Mouse (Mus musculus) hindbrain, embryonic 11.5 days (tissue): ENCODE data around the gene Wfdc1. TPM values are rescaled to one million over a fixed set of nuclear protein-coding genes. Genes with fewer than 3 reads are reported as not detected.

Experiments
- ATAC-seq: fragments of 200-750 bp; cut with Nextera tagmentation; 2 replicates; pipeline ENCODE4 v1.8.0; 2017; ENCODE audit warnings: mild to moderate bottlenecking, moderate TSS enrichment, moderate library complexity; ENCODE audit not compliant: low FRiP score
- DNase-seq: peaks from one replicate; pipeline ENCODE4 v3.0.0-alpha.2; 2015; ENCODE audit warnings: low spot score
- H3K27ac ChIP-seq: fragments of 300-500 bp; sonication (generic); 2 replicates; pipeline ENCODE4 v1.5.1; 2014; ENCODE audit warnings: mild to moderate bottlenecking, low read depth, low read length
- H3K27me3 ChIP-seq: fragments of 300-500 bp; sonication (generic); 2 replicates; pipeline ENCODE4 v1.6.1; 2014; ENCODE audit warnings: mild to moderate bottlenecking, low read length, moderate library complexity, mixed read lengths; ENCODE audit not compliant: control insufficient read depth, insufficient read depth
- H3K36me3 ChIP-seq: fragments of 300-500 bp; sonication (generic); 2 replicates; pipeline ENCODE4 v1.6.1; 2014; ENCODE audit warnings: mild to moderate bottlenecking, low read length, moderate library complexity, mixed read lengths; ENCODE audit not compliant: control insufficient read depth, insufficient read depth
- H3K4me1 ChIP-seq: fragments of 300-500 bp; sonication (generic); replicated peaks from 2 replicates; pipeline ENCODE4 v1.6.1; 2014; ENCODE audit warnings: low read length, mixed read lengths; ENCODE audit not compliant: control insufficient read depth, insufficient read depth
- H3K4me2 ChIP-seq: fragments of 300-500 bp; sonication (generic); replicated peaks from 2 replicates; pipeline ENCODE4 v1.6.1; 2014; ENCODE audit warnings: mild to moderate bottlenecking, low read depth, low read length
- H3K4me3 ChIP-seq: fragments of 300-500 bp; sonication (generic); 2 replicates; pipeline ENCODE4 v1.5.1; 2014; ENCODE audit warnings: low read depth, low read length
- H3K9ac ChIP-seq: fragments of 300-500 bp; sonication (generic); 2 replicates; pipeline ENCODE4 v1.6.1; 2014; ENCODE audit warnings: low read depth, low read length
- H3K9me3 ChIP-seq: fragments of 300-500 bp; sonication (generic); 2 replicates; pipeline ENCODE4 v1.6.1; 2016; ENCODE audit warnings: low read length; ENCODE audit not compliant: control insufficient read depth
- WGBS: fragments of 180-500 bp; shearing (Covaris S2); extraction: QIAGEN DNeasy Blood & Tissue Kit; methylation state at CpG from one replicate; pipeline ENCODE4 v1.1.7; 2014; 5-methylcytosine and 5-hydroxymethylcytosine counted together
- polyA plus RNA-seq: library from polyadenylated mRNA; unstranded; fragments of >200 nt; fragmentation: Nextera tagmentation; extraction: Ambion mirVana; gene quantifications from 2 replicates; pipeline ENCODE4 v1.2.1, GENCODE M21; 2014

Gene Wfdc1
- polyA plus RNA-seq, 1 experiment from 2014 or later, result 3.6 TPM

DNA sequence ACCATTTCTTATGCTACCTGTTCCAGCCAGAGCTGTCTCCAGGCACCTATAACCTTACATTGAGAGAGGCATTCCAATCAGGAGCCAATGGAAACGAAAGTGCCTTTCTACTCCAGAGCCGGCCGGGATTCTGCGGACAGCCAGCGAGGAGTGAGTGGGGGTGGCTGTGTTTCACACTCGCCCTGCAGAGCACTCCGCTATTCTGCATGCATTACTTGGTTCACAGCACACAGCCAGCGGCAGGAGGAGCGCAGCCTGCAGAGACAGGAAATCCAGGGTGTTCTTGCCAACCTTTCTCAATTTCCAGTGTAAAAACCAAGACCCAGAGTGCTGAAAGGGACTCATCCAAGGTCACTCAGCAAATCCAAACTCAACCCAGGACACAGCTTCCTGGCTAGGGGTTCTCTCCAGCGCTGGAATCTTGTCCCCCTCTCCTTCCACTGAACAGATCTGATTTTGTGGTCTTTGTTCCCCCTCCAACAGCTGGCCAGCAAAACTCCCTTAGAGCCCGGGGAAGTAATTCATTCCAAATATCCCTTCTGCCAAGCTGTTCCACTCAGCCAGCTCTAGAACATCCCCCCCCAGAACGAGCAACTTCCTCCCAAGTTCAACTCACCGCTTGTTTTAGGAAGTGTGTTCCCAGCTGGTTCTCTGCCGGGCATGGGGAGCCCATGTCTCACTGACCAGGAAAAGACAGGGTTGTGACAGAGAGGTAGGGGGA is 31.4 kb upstream of the Wfdc1 start:
- no peaks in the 10 kb centered on the region for H3K27me3 ChIP-seq
- no peak for ATAC-seq

GRCm38 (mm10) chr8:119635378-119635777 is 30.8 kb upstream of the Wfdc1 start, which contains the start of gene Kcng4:
Gene Kcng4, minus strand, starts transcription at chr8:119635680.
- no peak within 1 kb of the TSS for H3K9ac ChIP-seq
- 47% methylated on average over 6 of the region's 6 CpGs for WGBS

More for the DNA sequence above, 31.4 kb upstream of the Wfdc1 start:
- peaks cover 8% of the 10 kb centered on the region; the same call in 1 of the 2 replicates for H3K4me1 ChIP-seq
- H3K4me2 ChIP-seq, result no peak overlapping the region
- no peak overlapping the region for H3K27ac ChIP-seq
- peak; percentile 45 for DNase-seq
- no peaks in the 10 kb centered on the region for H3K36me3 ChIP-seq
- WGBS, result 24% methylated on average over 14 of the region's 14 CpGs
- no peaks in the 10 kb centered on the region for H3K9me3 ChIP-seq
- H3K4me3 ChIP-seq, result no peak overlapping the region
- H3K9ac ChIP-seq, result no peak overlapping the region

GRCm38 (mm10) chr8:119635958-119636357 is 30.2 kb upstream of the Wfdc1 start:
- no peak overlapping the region for H3K27ac ChIP-seq
- no peak overlapping the region for H3K9ac ChIP-seq
- no peaks in the 10 kb centered on the region for H3K36me3 ChIP-seq
- no peaks in the 10 kb centered on the region for H3K27me3 ChIP-seq
- H3K9me3 ChIP-seq, result no peaks in the 10 kb centered on the region
- no peak overlapping the region for H3K4me2 ChIP-seq
- 66% methylated on average over 2 of the region's 2 CpGs for WGBS
- H3K4me3 ChIP-seq, result no peak overlapping the region
- DNase-seq (no peak), ATAC-seq (no peak)
- H3K4me1 ChIP-seq, result peaks cover 6% of the 10 kb centered on the region; the same call in 1 of the 2 replicates

More at GRCm38 (mm10) chr8:119635378-119635777, 30.8 kb upstream of the Wfdc1 start, which contains the start of gene Kcng4:
- Histone ChIP-seq H3K4me2 (no peak within 1 kb of the TSS), H3K4me1 (peaks cover 6% of the 10 kb centered on the region; the same call in 1 of the 2 replicates), H3K27ac (no peak within 1 kb of the TSS), H3K27me3 (no peaks in the 10 kb centered on the region), H3K9me3 (no peaks in the 10 kb centered on the region), H3K4me3 (no peak within 1 kb of the TSS), H3K36me3 (no peaks in the 10 kb centered on the region)
- DNase-seq (no peak), ATAC-seq (no peak)

DNA sequence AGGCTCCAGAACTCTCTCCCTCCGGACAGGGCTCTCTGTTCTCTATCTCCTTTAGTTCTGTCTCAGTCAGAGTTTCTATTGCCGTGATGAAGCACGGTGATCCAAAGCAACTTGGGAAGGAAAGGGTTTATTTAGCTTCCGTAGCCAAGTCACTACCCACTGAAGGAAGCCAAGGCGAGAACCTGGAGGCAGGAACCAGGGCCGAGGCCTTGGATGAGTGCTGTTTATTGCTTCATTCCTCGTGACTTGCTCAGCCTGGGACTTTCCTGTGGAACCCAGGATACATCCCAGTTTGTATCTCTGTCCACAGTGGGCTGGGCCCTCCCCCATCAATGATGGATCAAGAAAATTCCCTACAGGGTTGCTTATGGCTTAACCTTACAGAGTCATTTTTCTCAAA is 29.4 kb upstream of the Wfdc1 start:
- no peaks in the 10 kb centered on the region for H3K9me3 ChIP-seq
- no peaks in the 10 kb centered on the region for H3K27me3 ChIP-seq
- no peak overlapping the region for H3K4me2 ChIP-seq
- H3K9ac ChIP-seq, result no peak overlapping the region
- 64% methylated on average over 7 of the region's 7 CpGs for WGBS
- peaks cover 6% of the 10 kb centered on the region; the same call in 1 of the 2 replicates for H3K4me1 ChIP-seq
- DNase-seq (no peak), ATAC-seq (no peak)
- H3K4me3 ChIP-seq, result no peak overlapping the region
- H3K36me3 ChIP-seq, result no peaks in the 10 kb centered on the region
- H3K27ac ChIP-seq, result no peak overlapping the region

DNA sequence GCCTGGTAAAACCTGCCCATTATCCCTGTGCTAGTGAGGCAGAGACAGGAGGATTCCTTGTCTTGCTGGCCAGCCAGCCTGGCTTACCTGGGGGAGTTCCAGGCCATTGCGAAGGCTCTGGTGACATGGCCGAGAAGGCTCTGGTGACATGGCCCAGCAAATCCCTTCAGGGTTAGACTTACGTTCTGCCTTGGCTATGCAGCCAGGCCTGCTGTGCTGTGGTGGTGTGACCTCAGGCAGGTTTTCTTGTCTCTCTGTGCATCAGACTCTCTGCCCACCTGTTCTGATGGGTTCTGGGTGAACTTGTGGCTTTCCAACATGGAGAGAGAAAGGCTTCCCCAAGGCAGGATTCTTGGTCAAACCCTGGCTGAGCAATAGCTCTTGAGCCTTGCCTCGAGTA is 28.8 kb upstream of the Wfdc1 start:
- H3K4me2 ChIP-seq, result no peak overlapping the region
- no peaks in the 10 kb centered on the region for H3K9me3 ChIP-seq
- DNase-seq, result no peak
- no peak for ATAC-seq
- WGBS, result 91% methylated on average over 4 of the region's 4 CpGs
- no peak overlapping the region for H3K4me3 ChIP-seq
- H3K27ac ChIP-seq, result no peak overlapping the region
- H3K4me1 ChIP-seq, result peaks cover 6% of the 10 kb centered on the region; the same call in 1 of the 2 replicates
- no peaks in the 10 kb centered on the region for H3K36me3 ChIP-seq
- no peak overlapping the region for H3K9ac ChIP-seq
- H3K27me3 ChIP-seq, result no peaks in the 10 kb centered on the region

DNA sequence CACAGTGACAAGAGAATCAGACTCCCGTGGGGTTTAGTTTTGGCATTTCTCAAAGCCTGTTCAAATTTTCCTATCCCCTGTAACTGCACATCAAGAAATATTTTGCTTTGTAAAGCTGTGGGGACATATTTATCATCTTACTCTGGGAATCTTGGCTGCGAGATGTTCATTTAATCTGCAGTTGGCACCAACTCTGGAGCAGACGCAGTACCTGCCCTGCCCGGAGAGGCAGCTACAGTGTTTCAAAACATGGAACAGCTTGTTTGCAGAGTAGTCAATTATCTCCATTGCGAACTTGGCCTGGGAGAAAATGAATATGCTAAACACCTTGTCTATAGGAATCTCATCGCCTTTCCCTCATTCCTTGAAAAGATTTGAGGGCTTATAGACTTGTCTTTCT is 27.9 kb upstream of the Wfdc1 start:
- Histone ChIP-seq H3K4me2 (no peak overlapping the region), H3K27me3 (no peaks in the 10 kb centered on the region), H3K9me3 (no peaks in the 10 kb centered on the region), H3K27ac (no peak overlapping the region), H3K4me3 (no peak overlapping the region), H3K9ac (no peak overlapping the region), H3K36me3 (no peaks in the 10 kb centered on the region), H3K4me1 (peaks cover 6% of the 10 kb centered on the region; the same call in 1 of the 2 replicates)
- DNase-seq (no peak), ATAC-seq (no peak)
- WGBS, result 87% methylated on average over 6 of the region's 6 CpGs

DNA sequence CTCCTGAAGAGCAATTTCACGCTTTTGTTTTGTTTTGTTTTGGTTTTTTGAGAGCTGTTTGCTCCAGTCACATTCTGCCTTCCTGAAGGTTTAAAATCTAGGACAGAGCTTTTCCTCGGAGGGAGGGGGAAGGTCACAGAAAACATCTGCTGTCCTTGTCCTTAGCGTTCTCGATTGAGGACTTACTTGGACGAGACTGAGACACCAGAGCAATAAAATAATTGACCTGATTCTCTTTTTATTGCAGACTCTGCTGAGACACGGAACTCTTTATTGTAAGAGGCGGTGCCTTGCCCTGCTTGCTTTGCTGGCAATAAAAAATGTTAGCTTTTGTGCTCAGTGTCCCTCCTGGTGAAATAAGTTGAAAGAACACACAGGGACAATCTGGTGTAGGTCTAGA is 26.4 kb upstream of the Wfdc1 start:
- WGBS, result 80% methylated on average over 7 of the region's 7 CpGs
- H3K4me3 ChIP-seq, result no peak overlapping the region
- DNase-seq (no peak), ATAC-seq (no peak)
- no peak overlapping the region for H3K4me2 ChIP-seq
- no peaks in the 10 kb centered on the region for H3K27me3 ChIP-seq
- peaks cover 6% of the 10 kb centered on the region; the same call in 1 of the 2 replicates for H3K4me1 ChIP-seq
- no peaks in the 10 kb centered on the region for H3K36me3 ChIP-seq
- H3K27ac ChIP-seq, result no peak overlapping the region
- no peaks in the 10 kb centered on the region for H3K9me3 ChIP-seq
- no peak overlapping the region for H3K9ac ChIP-seq

GRCm38 (mm10) chr8:119641058-119641457 is 25.1 kb upstream of the Wfdc1 start:
- Histone ChIP-seq H3K4me1 (no peaks in the 10 kb centered on the region), H3K27ac (no peak overlapping the region), H3K4me2 (no peak overlapping the region), H3K27me3 (no peaks in the 10 kb centered on the region), H3K9ac (no peak overlapping the region), H3K4me3 (no peak overlapping the region), H3K9me3 (no peaks in the 10 kb centered on the region), H3K36me3 (no peaks in the 10 kb centered on the region)
- no peak for DNase-seq
- 83% methylated on average over 5 of the region's 5 CpGs for WGBS
- ATAC-seq, result no peak

DNA sequence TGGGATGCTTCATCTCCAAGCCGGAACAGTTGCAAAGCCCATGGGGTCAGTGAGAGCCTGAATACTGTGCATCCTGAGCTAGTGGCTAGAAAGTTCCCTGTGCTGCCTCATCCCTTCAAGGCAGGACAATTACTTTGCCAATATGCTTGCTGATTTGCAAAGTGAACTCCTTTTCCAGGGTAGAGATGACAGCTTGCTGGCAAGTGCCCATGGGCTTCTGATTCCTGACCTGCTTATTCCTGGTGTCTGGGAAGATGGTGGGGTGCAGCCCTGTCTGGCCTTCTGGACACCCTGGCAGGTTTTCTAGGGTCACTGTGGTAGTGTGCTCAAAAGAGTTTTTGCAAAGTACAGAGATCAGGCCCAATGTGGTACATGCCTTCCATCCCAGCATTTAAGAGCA is 23.2 kb upstream of the Wfdc1 start:
- H3K27ac ChIP-seq, result no peak overlapping the region
- H3K9me3 ChIP-seq, result no peaks in the 10 kb centered on the region
- H3K27me3 ChIP-seq, result no peaks in the 10 kb centered on the region
- no peak overlapping the region for H3K4me3 ChIP-seq
- DNase-seq (no peak), ATAC-seq (no peak)
- H3K4me2 ChIP-seq, result no peak overlapping the region
- H3K36me3 ChIP-seq, result no peaks in the 10 kb centered on the region
- 100% methylated on average over 1 of the region's 1 CpGs for WGBS
- H3K9ac ChIP-seq, result no peak overlapping the region
- H3K4me1 ChIP-seq, result no peaks in the 10 kb centered on the region
